Mouse (Mus musculus) regulatory T cell (primary cell): ENCODE measurements around the gene Tmcc3.
"Not testable (repeated sequence)": the region's sequence is repeated elsewhere in the genome, so short reads cannot be mapped to it uniquely, and the experiment has no call there.

ENCODE experiments used
- in situ Hi-C: fragments of 300-600 bp; cut with MboI, MseI; formaldehyde crosslinking; loops from one replicate; pipeline ENCODE4 v1.15.1; 2025; ENCODE audit warnings: high pct_unique_total_duplicates

Gene Tmcc3

DNA sequence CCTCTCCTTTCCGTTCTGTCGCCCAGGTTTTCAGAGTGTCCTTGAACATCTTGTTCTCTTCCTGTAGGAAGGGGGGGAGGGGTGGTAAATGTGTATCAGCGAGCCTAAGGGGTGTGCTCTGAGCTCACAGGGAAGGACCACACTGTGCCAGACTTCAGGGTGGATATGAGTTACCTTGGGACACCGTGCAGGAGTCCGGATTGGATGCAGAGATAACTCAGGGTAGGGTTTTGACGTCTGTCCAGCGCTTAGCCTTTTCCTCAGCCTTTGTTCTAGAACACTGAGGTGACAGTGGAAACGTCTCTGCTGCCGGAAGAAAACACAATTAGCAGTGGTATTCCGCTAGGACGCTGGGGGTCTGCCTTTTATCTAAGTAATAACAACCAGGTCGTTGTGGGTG lies 261.0 kb downstream of the Tmcc3 start:
- in situ Hi-C loops = no loop called here

DNA sequence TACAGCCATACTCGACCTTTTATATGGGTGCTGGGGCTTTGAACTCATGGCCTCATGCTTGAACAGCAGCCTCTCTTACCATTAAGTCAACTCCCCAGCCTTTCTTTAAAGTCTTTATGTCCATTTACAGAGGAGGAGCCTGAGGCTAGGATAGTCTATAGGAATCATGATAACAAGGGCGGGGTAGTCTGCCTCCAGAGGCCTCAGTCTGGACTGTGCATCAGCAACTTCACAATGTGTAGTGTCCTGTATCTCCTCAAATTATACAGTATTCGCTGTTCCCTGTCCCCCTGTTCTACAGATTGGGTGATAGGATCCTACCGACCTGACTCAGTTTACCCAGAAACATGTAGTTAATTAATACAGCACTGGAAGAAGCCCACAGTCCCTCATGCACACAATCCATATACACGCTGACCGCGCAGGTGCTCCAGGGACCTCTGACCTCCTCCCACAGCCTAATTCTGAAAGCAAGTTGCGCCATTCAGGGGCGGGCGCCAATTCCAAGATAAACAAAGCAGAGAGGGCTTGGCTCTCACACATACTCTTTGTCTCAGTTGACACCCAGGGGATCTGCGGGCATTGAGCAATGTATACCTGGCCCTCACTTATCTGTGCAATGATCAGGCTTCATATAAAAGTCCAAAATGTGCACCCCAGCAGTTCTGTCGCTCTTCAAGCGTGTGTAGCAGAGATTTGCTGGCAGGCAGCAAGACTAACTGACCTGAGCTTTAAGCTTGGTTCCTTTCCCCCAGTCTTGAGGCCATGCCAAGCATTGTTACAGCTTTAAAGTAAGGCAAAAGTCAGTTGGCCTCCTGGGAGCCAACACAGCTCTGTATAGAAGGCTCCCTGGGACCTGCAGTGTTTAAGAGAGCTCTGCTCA lies 262.9 kb downstream of the Tmcc3 start:
- in situ Hi-C loops = no loop called here

DNA sequence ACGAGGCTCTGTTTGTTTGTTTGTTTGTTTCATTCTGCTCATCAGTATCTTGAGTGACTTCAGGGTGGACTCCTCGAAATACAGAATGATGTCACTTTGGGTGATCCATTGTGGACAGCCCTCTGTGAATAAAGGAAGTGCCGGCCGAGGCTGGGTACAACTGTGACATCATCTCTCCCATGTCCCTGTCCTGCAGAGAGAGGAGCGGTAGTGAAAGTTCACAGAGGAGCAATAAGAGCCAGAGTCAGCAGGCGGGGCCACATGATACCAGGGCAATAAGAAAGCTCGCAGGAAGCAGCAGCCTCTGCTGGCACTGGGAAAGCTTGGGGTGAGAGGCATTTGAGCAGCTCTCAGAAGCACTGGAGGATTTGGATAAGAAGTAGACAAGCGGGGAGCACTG lies 264.2 kb downstream of the Tmcc3 start:
- in situ Hi-C loops = no loop called here

DNA sequence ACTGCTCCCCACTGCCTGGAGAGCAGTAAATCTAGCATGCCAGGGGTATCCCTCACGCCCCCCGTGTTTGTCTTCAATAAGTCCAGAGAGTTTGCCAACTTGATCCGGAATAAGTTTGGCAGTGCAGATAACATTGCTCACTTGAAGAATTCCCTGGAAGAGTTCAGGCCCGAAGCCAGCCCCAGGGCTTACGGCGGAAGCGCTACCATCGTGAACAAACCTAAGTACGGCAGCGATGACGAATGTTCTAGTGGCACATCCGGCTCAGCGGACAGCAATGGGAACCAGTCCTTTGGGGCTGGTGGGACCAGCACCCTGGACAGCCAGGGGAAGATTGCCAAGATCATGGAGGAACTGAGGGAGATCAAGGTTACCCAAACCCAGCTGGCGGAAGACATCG lies 267.1 kb downstream of the Tmcc3 start:
- in situ Hi-C loops = no loop called here

DNA sequence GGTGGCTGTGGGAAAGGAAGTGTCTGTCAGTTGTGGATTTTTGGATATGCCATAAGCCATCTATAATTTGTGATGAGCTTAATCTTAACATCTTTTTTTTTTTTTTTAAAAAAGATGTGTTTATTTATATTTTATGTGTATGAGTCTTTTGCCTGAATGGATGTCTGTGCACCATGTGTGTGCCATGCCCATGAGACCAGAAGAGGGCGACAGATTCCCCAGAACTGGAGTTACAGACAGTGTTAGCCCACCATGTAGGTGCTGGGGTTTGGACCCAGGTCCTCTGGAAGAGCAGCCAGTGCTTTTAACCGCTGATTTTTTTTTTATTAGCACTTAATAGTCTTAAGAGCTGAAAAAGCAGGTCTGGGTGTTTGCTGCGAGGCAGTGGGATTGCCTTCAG lies 269.6 kb downstream of the Tmcc3 start:
- in situ Hi-C loops = no loop called here

DNA sequence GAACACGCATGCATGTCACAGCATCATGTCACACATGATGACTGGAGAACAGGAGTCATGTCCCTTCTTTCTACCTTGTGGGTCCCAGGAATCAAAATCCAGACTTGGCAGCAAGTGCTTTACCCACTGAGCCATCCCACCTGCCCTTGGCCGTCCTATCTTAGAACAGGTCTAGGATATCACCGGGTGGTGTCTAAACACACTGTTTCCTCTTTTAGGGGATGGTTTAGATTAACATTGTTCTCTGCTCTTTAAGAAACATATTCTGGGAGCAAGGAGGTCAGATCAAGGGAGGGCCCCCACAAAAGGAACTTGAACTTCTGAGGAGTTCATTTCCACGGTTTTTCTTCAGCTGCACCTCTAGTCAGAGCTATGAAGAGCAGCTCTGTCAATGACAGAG lies 272.0 kb downstream of the Tmcc3 start:
- in situ Hi-C loops = no loop called here

DNA sequence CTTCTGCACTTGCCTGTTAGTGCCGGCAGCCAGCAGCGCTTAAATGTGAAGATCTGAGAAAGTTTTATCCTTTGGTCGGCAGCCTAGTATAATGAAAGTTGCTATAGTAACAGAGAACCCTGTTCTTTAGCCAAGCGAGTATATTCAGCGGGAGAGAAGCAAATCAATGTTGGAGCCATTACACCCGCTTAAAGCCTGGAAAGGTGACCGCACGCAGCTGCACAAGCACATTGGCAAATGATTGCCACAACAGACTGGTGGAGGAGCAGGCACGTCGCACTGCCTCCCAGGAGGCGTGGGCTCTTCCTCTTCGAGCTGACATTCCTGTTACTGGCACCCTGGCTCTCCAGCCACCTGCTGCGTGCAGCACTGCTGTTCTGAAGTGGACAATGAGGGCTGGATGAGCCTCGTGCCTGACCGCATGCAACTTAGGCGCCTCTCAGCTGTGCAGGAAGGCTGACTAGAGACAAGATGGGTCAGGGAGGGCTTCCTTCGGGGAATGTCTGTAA lies 273.2 kb downstream of the Tmcc3 start:
- in situ Hi-C loops = no loop called here

DNA sequence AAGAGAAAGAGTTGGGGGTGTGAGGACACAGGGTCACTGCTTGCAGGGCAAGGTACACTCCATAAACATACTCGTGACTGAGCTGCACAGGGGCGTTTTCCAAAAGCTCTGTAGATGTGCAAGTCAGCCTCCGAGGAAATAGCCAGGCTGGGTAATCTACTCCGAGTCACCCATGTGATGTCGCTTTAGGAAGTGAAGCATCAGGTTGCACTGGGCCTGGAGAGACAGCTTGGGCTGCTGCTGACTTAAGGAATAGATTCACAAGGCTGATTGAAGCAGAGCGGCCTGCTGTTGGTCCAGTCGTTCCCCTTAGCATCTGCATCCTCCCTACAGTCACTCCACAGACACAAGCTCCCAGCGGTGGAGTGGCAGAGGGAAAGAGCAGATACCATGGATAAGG lies 274.1 kb downstream of the Tmcc3 start:
- in situ Hi-C loops = no loop called here

DNA sequence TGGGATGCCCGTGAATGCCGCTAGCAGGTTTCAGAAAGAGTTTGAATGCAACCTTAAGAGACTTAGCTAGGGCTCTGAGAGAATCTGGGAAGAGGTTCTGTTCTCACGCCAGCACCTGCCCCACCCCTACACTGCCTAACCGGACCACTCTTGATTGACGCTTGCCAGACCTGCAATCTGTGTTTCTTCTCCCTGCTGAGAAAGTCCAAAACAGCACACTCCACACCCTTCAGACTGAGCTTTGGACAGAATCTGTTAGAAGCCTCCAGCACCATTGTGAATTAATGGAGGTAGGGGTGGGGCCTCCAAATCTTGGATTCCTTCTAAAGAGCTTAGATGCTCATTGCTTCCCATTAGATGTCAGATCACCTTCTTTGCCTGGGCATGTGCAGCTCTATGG lies 277.2 kb downstream of the Tmcc3 start:
- in situ Hi-C loops = no loop called here

DNA sequence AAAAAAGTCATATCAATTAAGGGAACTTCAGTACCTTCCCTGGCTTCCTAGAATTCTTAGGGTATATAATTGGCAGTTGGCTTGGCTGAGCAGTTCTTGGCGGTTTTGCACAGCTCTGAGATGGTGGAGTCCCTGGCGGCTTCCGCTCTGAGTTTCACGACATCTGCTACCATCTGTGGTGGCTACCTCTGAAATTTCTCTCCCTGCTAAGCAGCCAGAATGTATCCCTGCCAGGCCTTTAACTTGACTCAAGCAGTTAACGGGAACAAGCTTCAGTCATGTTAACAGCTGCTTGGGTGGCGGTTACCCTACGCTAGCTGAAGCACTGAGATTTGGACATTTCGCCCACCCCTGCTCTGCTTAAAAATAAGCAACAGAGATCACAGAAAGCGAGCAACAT lies 284.0 kb downstream of the Tmcc3 start:
- in situ Hi-C loops = no loop called here

DNA sequence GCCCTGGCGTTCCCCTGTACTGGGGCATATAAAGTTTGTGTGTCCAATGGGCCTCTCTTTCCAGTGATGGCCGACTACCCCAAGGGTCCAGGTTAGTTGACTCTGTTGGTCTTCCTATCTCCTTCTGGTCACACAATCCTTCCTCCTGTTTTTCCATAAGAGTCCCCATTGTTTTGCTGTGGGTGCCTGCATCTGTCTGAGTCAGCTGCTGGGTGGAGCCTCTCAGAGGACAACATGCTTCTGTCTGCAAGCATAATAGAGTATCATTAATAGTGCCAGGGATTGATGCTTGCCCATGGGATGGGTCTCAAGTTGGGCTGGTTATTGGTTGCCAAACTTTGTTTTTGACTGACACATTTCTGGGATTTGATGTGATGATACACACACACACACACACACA lies 288.1 kb downstream of the Tmcc3 start:
- in situ Hi-C loops = not testable (repeated sequence)

DNA sequence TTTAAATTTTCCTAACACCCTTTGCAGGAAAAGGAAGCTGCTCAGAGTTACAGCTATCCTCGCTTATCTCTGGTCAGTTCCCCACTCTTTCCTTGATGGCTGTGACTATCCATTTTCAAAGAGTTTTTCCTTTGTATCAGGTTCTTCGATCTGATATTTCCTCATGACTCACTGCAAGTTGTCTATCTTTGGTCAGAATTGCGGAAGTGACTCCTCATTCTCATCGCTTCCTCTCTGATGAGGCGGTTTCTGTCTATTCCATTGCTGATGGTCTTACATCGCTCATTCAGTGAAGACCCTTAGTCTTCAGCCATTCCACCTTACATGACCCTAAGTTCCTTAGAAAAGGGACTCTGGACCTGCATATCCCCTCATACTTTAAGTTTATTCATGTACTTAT lies 289.3 kb downstream of the Tmcc3 start:
- in situ Hi-C loops = no loop called here

DNA sequence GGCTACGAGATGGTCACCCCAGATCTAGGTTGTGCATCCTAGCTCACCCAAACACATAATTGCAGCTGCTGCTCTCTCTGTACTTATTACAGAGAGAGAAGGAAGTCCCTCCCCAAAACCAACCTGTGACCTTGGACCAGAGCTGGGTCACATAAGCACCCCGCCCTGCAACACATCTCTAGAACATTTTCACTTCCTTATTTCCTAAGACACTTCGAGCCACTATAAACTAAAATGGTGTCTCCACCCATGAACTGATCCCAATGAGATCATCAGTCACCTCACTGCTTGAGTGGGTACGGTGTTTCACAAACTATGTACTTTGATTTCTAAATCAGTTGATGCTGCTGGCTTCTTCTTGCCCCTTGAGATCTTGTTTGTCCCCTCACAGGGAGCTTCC lies 293.7 kb downstream of the Tmcc3 start:
- in situ Hi-C loops = loop anchor here (5.0 kb wide), 1 partner anchor 357 kb away; no protein-coding TSS in a partner anchor

DNA sequence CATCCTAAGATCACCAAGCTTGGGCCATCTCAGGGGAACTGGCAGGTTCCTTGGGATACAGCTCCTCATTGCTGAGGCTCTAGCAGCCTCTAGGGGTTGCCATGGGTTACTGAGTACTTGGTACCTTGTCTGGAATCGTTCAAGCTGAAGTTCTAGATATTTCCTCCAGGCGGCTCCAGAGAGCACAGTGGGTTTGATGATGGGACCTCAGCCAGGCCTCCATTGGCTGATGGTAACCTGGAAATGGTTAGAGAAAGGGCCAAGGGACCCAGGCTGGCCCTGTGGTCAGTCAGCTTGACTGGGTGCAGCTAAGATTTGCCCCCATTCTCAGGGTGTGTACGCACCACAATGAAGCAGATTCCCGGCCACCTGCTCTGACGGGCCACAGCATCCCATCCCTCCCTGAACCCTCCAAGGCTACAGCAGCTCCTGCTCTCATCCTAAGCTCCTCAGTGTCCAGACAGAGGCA lies 297.6 kb downstream of the Tmcc3 start:
- in situ Hi-C loops = loop anchor here (5.0 kb wide), 1 partner anchor 353 kb away; no protein-coding TSS in a partner anchor

DNA sequence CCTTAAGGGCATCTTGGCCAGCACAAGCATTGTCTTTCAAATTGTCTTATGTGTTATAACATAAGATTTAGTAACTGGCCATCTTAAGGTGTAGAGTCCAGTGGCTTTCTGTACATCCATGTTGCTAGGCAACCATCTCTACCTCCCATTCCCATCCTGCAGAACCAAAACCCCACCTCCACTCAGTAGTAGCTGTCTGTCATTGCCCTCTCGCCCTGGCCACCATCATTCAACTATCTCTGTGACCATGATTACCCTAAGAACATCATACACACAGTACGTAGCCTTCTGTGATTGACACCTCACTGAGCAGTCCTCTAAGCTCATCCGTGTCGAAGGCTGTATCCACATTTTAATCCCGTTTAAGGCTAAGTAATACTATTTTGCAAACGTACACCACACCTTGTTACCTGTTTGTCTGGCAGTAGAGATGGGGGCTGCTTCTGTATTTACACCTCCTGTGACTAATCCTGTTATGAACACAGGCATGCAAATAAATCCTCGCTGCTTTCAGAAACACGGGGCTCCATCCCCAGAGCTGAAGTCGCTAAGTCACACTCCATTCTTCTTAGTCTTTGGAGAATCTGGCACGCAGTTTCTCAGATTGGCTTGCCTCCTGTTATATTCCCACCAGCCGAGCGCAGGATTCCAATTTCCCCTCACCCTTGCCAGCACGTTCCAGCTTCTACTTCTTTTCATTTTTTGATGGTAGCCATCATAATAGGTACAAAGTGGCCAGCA lies 299.6 kb downstream of the Tmcc3 start:
- in situ Hi-C loops = no loop called here

DNA sequence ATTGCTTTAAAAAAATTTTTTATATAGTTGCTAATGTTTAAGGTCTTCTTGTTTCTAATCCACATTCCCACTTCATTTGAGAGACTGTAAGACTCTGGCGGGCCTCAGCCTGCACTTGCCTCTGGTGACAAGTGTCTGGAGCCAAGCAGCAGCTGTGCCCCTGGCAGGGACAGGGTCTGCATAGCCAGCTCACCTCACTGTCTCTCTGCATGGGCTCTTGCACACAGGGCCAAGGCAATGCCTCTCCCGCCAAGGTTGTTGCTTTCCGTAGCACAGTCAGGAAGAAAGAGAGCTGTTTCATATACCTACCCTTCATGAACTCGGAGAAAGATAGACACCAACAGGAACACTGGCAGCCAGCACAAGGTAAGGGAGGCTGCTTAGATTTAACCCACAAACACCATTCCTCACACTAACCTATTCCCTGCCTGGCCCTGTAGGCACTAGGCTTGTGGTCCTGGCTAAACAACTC lies 300.3 kb downstream of the Tmcc3 start:
- in situ Hi-C loops = no loop called here

DNA sequence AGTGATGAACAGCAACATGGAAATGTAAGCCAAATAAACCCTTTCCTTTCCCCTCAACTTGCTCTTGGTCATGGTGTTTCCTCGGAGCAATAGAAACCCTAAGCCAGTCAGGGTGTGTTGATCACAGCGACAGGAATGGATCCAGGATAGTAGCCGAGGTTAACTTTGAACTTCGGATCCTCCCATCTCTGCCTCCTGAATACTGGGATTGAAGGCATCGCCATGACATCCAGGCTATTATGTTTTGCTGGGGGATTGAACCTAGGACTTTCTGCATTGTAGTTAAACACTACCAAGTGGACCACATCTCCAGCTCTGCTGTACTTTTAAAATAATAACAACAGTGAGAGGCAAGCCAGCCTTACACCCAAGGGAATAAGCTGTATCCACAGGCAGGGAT lies 307.8 kb downstream of the Tmcc3 start:
- in situ Hi-C loops = no loop called here

DNA sequence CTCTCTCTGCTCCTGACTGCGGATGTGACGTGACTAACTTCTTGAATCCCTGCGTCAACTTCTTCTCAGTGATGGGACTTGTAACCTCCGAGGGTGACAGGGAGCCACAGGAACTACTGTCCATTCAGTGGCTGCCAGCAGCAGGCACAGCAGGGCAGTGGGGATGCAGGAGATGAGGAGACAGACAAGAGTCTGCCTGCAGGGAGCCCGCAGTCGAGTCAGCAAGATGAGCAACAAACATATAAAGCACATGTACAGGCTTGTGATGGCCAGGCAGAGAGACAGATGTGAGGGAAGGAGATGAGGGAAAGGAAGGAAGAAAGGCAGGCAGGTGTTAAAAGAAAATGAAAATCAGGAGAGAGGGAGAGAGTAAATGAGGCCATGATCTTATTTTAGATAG lies 308.8 kb downstream of the Tmcc3 start:
- in situ Hi-C loops = no loop called here

DNA sequence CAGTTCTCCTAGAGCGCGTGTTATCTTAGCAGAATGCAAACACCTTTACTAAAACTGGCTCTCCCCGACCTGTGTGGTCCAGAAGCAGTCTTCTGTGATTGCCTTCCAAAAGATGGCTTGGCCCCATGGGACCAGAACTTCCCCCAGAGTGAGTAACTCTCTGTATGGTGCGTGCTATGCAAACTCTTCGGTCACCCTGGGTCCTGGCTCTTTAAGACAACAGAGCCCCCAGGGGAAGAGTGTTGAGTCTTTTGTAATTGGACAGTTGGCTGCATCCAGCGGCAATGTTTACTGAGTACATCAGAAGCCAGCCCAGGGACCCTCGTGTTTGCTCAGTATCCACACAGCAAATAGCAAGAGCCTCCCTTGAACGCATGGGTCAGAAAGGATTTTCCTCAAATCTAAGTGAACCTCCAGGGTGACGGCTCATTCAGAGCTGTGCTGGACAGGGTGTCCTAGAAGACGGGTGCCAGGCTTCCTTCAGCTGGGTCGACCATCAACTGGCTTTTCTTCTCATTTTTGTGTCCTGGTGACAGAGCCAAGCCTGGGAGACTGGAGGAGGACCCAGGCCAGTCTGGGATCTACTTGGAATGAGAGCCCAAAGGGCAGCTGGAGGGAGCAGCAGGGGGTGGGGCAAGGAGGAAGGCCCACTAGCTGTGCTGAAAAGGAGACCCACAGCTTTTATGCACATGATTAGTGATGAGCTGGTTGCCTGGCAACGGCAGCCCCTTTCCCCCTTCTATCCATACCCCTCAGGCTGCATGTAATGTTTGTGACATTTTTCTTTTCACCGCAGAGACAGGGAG lies 309.9 kb downstream of the Tmcc3 start:
- in situ Hi-C loops = no loop called here

DNA sequence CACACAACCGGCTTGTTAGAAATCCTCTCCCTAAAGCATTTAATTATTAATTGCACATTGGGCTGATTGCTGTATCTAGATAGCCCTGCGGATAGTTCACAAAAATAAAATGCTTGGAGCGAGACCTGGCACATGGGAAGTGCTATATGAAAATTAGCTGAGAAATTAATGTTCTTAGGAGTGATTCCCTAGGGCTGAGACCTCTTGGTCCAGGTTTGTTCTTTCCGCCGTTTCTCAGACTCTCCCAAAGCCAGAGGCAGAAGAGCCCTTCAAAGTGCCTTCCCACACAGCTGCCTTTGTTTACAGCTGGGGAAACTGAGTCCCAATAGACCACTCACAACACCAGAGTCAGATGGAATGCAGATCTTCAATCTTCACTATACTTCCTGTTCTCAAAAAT lies 310.5 kb downstream of the Tmcc3 start:
- in situ Hi-C loops = no loop called here

DNA sequence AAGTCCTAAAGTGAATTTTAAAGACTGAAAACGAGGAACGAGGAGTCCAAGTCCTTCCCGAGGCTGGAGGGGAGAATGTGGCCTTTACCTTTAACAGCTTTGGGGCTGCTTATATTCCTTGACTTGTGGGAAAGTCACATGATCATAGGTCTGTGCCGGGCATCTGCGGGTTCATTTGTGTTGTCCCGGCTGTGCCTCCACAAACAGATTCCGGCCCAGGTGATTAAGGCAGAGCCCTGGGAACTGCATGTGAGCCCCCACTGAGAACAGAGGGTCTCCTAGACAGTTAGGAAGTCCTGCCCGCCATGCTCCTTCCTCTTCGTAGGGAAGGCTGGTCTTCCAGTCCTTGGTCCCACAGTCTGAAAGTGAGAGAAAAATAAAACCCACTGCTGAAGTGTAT lies 311.1 kb downstream of the Tmcc3 start:
- in situ Hi-C loops = no loop called here

DNA sequence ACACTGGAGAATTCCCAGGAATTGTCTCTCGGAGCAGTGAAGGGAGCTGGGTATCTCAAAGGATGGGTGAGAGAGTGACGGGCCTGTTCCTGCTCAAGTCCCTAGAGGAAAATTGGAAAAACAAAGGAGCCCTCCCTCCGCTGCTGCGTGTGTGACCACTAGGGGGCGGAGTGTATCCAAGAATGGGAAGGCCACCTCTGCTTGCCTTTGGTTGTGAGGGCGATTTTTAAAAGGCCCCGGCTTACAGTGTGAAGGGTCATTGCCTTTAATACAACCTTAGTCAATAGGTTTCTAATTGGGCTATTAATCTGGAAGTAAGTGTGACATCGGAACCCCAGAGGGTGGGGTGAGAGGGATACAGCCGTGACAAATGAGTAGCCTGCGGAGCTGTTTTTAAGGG lies 311.9 kb downstream of the Tmcc3 start:
- in situ Hi-C loops = no loop called here
